Mouse (Mus musculus) MEL (cell line): ENCODE results near the gene Zmiz1.

ENCODE experiments used
- CTCF ChIP-seq, 3 experiments: IDR thresholded peaks in 2 of 3; conservative IDR thresholded peaks in 1 of 3; 2 replicates each; pipeline ENCODE4 v1.5.1; 2011 to 2012; ENCODE audit warnings: low read length in 3 of 3, low read depth in 2 of 3, mild to moderate bottlenecking in 2 of 3, improper control_type of control experiment in 1 of 3, inconsistent platforms in 1 of 3, mixed read lengths in 1 of 3, moderate library complexity in 1 of 3; ENCODE audit not compliant: control insufficient read depth in 1 of 3, insufficient read depth in 1 of 3, poor library complexity in 1 of 3, severe bottlenecking in 1 of 3
- POLR2AphosphoS5 ChIP-seq: IDR thresholded peaks from 2 replicates; pipeline ENCODE4 v1.6.1; 2012; ENCODE audit warnings: low read depth, borderline replicate concordance, mild to moderate bottlenecking, inconsistent platforms, low read length, moderate library complexity, mixed read lengths

DNA sequence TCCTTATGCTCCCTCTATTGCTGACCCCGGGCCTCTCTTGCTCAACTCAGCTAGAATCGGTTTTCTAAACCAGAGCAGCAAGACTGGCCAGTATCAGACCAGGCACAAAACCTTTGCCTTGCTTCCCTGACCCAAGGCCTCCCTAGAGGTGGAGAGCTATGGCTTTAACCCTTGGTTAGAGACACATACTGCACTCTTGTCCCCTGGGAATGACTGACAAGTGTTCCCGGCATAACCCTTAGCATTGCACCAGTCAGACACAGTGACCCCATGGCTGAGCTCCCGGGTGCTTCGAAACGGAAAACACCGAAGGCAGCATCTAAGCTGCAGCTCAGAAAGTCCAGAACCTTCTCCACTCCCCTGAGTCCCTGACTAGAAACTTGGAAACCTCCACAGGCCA is 120.6 kb downstream of the Zmiz1 start:
- TF ChIP-seq POLR2AphosphoS5 (no peak), CTCF (IDR thresholded peaks at IDR 0.05 in 2 of 3, conservative IDR thresholded peaks at IDR 0.05 in 1 of 3; ENCODE audit: control insufficient read depth in 1 of 3, insufficient read depth in 1 of 3, low read depth in 2 of 3, low read length in 3 of 3, poor library complexity in 1 of 3, severe bottlenecking in 1 of 3) (no peak)
